Mouse (Mus musculus): ENCODE measurements around the gene Dop1b. TPM values are rescaled to one million over a fixed set of nuclear protein-coding genes. Genes with fewer than 3 reads are reported as not detected.

Dop1b gene
- polyA plus RNA-seq, 1 experiment = 21.7 TPM

DNA sequence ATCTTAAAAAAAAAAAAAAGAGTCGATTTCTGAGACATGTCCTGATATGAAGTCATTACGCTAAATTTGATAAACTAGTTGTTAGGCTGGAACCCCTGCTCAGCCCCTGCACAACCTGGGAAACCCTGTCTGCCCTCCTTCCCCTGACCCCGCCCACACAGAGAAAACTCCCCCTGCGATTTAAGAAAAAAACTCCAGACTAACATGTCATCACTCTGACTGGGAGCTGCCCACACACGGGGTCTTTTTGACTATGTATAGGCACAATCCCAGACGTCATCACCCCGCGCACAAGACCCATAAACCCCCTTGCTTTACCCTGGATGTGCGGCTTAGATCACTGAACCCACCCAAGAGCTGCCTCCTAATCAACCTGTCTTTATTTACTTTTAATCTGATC lies 118.4 kb downstream of the Dop1b start:
- Histone ChIP-seq H3K27me3 (ENCODE audit: control insufficient read depth, insufficient read depth, low read length) (no peaks in the 10 kb centered on the region), H3K4me1 (ENCODE audit: control insufficient read depth, insufficient read depth, low read length) (peaks cover 9% of the 10 kb centered on the region), H3K27ac (ENCODE audit: control insufficient read depth, insufficient read depth, low read depth, low read length) (no peak overlapping the region), H3K4me3 (ENCODE audit: control insufficient read depth, low read depth, low read length) (no peak overlapping the region), H3K36me3 (ENCODE audit: control insufficient read depth, insufficient read depth, low read length) (no peaks in the 10 kb centered on the region)
- no peak for TF ChIP-seq CTCF (IDR thresholded peaks at IDR 0.05; ENCODE audit: control insufficient read depth, insufficient read depth, insufficient replicate concordance, low read depth, low read length)
- TF ChIP-seq POLR2A (IDR thresholded peaks at IDR 0.05; ENCODE audit: control insufficient read depth, low read depth, low read length) = no peak

DNA sequence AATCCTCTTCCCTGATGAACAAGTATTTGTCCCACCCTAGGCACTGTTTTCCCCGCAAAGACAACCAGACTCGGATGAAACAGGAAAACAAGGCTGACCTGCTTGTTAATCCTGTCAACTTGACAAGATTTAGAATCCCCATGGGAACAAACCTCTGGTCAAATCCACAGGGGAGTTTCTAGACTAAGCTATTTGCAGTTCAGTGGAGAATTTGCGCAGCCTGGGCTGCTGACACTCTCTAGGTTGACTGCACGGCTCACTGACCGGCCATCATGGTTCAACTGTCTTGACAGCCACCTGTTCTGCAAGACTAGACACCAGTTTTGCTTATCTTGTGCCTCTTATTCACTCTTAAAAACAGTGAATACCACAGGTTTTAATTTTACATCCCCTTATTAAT lies 119.2 kb downstream of the Dop1b start:
- H3K36me3 ChIP-seq (ENCODE audit: control insufficient read depth, insufficient read depth, low read length) = no peaks in the 10 kb centered on the region
- no peaks in the 10 kb centered on the region for H3K27me3 ChIP-seq (ENCODE audit: control insufficient read depth, insufficient read depth, low read length)
- no peak overlapping the region for H3K27ac ChIP-seq (ENCODE audit: control insufficient read depth, insufficient read depth, low read depth, low read length)
- H3K4me1 ChIP-seq (ENCODE audit: control insufficient read depth, insufficient read depth, low read length) = peaks cover 9% of the 10 kb centered on the region
- TF ChIP-seq CTCF (IDR thresholded peaks at IDR 0.05; ENCODE audit: control insufficient read depth, insufficient read depth, insufficient replicate concordance, low read depth, low read length) = no peak
- TF ChIP-seq POLR2A (IDR thresholded peaks at IDR 0.05; ENCODE audit: control insufficient read depth, low read depth, low read length) = no peak
- H3K4me3 ChIP-seq (ENCODE audit: control insufficient read depth, low read depth, low read length) = no peak overlapping the region; the same call in 1 of the 2 replicates

DNA sequence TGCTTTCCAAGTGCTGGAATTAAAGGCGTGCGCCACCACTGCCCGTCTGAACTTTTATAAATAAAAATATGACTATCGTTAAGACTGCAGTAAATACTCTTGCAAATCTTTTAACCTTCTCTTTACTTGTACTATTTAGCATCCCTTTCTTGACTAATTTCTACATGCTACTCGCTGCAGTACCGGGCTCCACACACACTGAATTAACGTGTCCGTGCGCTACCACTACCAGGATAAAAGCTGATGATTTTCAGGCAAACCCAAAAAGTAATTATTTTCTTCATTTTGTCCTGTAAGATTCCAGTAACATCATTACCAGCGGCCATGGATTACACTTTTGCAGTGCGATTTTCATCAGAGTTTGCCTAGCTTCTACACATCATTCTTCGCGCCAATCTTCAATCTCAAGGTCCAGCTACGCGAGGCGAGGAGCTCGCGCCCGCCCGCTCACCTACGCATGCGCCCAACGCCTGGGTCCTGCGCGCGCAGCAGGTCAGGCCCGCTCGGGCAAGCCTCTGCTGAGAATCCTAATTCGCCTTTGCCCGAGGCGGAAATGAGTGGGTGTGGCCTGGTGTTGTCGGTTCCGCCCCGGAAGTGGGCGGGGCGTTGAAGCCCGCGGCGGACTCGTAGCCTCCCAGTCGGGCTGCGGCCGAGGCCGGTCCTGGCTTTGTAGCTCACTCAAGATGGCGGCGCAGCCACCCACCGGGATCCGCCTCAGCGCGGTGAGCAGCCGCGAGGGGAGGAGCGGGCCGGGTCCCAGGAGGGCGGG lies 120.1 kb downstream of the Dop1b start, which contains the start of gene Morc3:
Gene Morc3 (plus strand): TSS at position 495 of the 769 bp plus-strand sequence.
- H3K4me3 ChIP-seq (ENCODE audit: control insufficient read depth, low read depth, low read length) = peak within 1 kb of the TSS; percentile 96
- TF ChIP-seq POLR2A (IDR thresholded peaks at IDR 0.05; ENCODE audit: control insufficient read depth, low read depth, low read length) (peak; percentile 100), CTCF (IDR thresholded peaks at IDR 0.05; ENCODE audit: control insufficient read depth, insufficient read depth, insufficient replicate concordance, low read depth, low read length) (no peak)
- H3K4me1 ChIP-seq (ENCODE audit: control insufficient read depth, insufficient read depth, low read length) = peaks cover 9% of the 10 kb centered on the region
- H3K27me3 ChIP-seq (ENCODE audit: control insufficient read depth, insufficient read depth, low read length) = no peaks in the 10 kb centered on the region
- peak within 1 kb of the TSS; percentile 98 for H3K27ac ChIP-seq (ENCODE audit: control insufficient read depth, insufficient read depth, low read depth, low read length)
- H3K36me3 ChIP-seq (ENCODE audit: control insufficient read depth, insufficient read depth, low read length) = no peaks in the 10 kb centered on the region

DNA sequence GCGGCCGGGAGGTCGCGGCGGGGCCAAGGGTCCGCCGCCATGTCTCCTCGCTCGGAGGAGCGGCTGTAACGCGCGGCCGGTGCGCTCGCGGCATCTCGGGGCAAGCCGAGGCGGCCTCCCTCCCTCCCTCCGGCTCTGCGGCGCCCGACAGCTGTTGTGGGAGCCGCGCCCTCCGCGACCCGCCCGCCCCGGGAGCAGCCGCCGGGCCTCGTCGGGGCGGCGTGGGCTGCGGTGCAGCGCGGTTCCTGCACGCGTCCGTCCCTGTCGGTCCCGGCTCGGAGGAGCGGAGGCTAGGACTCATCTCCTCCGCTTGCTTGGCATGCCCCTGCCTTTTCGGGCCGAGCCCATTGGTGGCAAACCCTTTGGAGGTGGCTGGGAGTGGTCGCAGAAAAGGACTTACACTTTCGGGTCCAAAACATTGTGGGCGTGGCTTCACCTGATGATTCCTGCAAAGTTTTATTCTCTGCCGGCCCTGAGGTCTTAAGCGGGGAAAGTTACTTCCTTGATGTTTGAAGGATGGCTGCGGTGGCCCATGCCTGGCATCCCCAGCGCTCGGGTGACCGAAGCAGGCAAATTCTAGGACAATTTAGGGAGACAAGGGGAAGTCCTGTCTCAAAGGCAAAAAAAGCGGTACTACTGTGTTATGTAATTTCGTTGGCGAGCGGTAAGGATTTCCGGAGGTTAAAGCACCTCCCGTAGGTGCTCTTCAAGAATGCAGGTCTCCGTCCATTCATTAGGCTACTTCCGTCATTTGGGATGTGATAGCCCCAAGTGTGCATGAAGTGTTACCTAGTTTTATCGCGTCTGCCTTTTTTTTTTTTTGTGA lies 121.0 kb downstream of the Dop1b start:
- TF ChIP-seq CTCF (IDR thresholded peaks at IDR 0.05; ENCODE audit: control insufficient read depth, insufficient read depth, insufficient replicate concordance, low read depth, low read length) (no peak), POLR2A (IDR thresholded peaks at IDR 0.05; ENCODE audit: control insufficient read depth, low read depth, low read length) (no peak)
- Histone ChIP-seq H3K27ac (ENCODE audit: control insufficient read depth, insufficient read depth, low read depth, low read length) (peak overlapping the region; percentile 98), H3K36me3 (ENCODE audit: control insufficient read depth, insufficient read depth, low read length) (no peaks in the 10 kb centered on the region), H3K27me3 (ENCODE audit: control insufficient read depth, insufficient read depth, low read length) (no peaks in the 10 kb centered on the region), H3K4me3 (ENCODE audit: control insufficient read depth, low read depth, low read length) (peak overlapping the region; percentile 96), H3K4me1 (ENCODE audit: control insufficient read depth, insufficient read depth, low read length) (peaks cover 9% of the 10 kb centered on the region)

DNA sequence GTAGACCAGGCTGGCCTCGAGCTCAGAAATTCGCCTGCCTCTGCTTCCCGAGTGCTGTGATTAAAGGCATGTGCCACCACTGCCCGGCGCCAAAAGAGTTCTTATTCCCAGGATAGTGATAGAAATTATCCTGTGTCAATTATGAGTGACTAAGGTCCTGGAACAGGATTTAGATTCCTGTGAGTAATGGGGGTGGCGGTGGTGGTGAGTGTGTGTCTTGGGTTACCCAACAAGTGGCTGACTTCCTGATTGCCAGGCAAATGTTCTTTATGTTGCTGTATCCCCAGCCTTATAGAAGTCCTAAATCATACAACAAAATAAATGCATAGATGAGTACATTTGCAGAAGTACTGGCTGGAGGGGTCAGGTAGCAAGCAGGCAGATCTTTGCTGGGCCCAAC lies 121.8 kb downstream of the Dop1b start:
- Histone ChIP-seq H3K27ac (ENCODE audit: control insufficient read depth, insufficient read depth, low read depth, low read length) (no peak overlapping the region), H3K36me3 (ENCODE audit: control insufficient read depth, insufficient read depth, low read length) (no peaks in the 10 kb centered on the region), H3K27me3 (ENCODE audit: control insufficient read depth, insufficient read depth, low read length) (no peaks in the 10 kb centered on the region), H3K4me1 (ENCODE audit: control insufficient read depth, insufficient read depth, low read length) (peaks cover 9% of the 10 kb centered on the region), H3K4me3 (ENCODE audit: control insufficient read depth, low read depth, low read length) (peak overlapping the region; percentile 96)
- TF ChIP-seq POLR2A (IDR thresholded peaks at IDR 0.05; ENCODE audit: control insufficient read depth, low read depth, low read length) (no peak), CTCF (IDR thresholded peaks at IDR 0.05; ENCODE audit: control insufficient read depth, insufficient read depth, insufficient replicate concordance, low read depth, low read length) (no peak)

DNA sequence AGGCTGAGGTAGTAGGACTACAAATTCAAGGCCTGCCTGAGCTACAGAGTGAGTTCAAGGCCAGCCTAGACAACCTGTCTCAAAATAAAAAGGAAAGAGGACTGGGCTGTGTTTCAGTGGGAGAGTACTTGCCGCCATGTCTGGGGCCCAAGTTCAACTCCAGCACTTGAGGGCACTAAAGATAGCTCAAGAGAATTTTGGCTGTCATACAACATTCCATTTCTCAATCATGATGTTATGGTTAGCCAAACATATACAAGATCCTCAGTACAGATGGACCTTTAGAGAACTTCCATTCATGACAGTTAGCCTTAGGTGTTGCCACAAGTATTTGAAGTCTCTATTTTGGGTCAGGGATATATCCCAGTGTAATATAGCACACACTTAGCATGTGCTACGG lies 122.4 kb downstream of the Dop1b start:
- Histone ChIP-seq H3K4me3 (ENCODE audit: control insufficient read depth, low read depth, low read length) (no peak overlapping the region), H3K27ac (ENCODE audit: control insufficient read depth, insufficient read depth, low read depth, low read length) (no peak overlapping the region), H3K27me3 (ENCODE audit: control insufficient read depth, insufficient read depth, low read length) (no peaks in the 10 kb centered on the region), H3K4me1 (ENCODE audit: control insufficient read depth, insufficient read depth, low read length) (peaks cover 9% of the 10 kb centered on the region), H3K36me3 (ENCODE audit: control insufficient read depth, insufficient read depth, low read length) (no peaks in the 10 kb centered on the region)
- TF ChIP-seq CTCF (IDR thresholded peaks at IDR 0.05; ENCODE audit: control insufficient read depth, insufficient read depth, insufficient replicate concordance, low read depth, low read length) = no peak
- TF ChIP-seq POLR2A (IDR thresholded peaks at IDR 0.05; ENCODE audit: control insufficient read depth, low read depth, low read length) = no peak

DNA sequence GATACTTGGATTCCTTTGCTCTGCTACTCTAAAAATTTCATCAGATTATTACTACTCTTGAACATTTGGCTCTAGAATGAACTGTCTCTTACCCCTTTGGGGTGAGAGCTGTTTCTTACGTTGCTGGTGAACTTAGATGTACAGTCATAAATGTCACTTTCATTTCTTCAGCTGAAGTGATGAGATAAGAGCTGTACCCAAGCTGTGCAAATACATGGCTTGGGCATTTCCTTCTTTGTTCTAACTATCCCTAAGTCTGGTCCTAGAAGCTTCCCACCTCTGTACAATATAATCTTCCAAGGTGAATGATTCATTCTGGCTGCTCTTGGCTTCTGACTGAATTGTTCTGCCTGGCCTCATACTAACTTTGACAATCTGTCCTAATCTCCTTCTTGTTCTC lies 127.3 kb downstream of the Dop1b start:
- H3K4me3 ChIP-seq (ENCODE audit: control insufficient read depth, low read depth, low read length) = no peak overlapping the region
- no peaks in the 10 kb centered on the region for H3K27me3 ChIP-seq (ENCODE audit: control insufficient read depth, insufficient read depth, low read length)
- H3K36me3 ChIP-seq (ENCODE audit: control insufficient read depth, insufficient read depth, low read length) = no peaks in the 10 kb centered on the region
- TF ChIP-seq POLR2A (IDR thresholded peaks at IDR 0.05; ENCODE audit: control insufficient read depth, low read depth, low read length) (no peak), CTCF (IDR thresholded peaks at IDR 0.05; ENCODE audit: control insufficient read depth, insufficient read depth, insufficient replicate concordance, low read depth, low read length) (no peak)
- no peaks in the 10 kb centered on the region for H3K4me1 ChIP-seq (ENCODE audit: control insufficient read depth, insufficient read depth, low read length)
- H3K27ac ChIP-seq (ENCODE audit: control insufficient read depth, insufficient read depth, low read depth, low read length) = no peak overlapping the region

Measured in testis, adult 2 months (tissue).